Mouse (Mus musculus) 3T3-L1 (cell line): ENCODE results near the gene Plcl1.

Source experiments
- DNase-seq: peaks from one replicate; pipeline ENCODE4 v3.0.0-alpha.2; 2015; ENCODE audit warnings: low read depth, low spot score

Gene Plcl1

DNA sequence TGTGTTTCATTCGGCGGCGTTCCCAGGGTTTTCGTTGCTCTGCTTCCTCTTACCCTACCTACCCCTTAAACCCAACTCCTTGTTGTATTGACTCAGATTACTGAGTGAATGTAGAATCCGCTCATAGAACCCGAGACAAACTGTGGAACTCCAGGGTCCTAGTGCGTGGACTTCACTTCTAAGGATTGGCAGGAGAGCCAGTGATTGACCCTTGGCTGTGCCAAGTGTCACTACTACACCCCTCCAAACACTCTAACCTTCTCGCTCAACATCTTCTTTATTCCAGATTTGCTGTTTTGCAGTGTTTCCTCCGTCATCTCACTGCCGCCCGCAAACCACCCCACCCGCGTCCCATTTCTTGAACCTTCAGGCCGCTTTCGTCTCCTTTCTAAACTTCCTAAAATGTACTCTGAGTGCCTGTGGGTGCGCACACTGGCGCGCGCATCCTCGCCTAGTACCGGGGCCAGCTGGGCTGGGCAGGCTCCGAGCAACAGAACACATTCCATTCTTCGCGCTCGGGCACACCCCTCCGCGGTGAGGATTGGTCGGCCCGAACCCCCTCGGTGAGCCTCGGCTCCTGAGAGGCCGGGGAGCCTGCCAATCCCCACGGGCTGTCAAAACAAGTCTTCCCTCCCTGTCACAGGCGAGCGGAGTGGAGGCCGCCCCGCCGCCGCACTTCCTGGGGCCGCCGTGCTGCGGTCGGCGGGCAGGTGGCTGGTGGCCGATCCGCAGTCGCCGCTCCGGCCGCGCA, at the start of gene Plcl1:
TSS of gene Plcl1 (plus strand) at position 650 of the 751 bp plus-strand sequence.
- peak; percentile 71 for DNase-seq

DNA sequence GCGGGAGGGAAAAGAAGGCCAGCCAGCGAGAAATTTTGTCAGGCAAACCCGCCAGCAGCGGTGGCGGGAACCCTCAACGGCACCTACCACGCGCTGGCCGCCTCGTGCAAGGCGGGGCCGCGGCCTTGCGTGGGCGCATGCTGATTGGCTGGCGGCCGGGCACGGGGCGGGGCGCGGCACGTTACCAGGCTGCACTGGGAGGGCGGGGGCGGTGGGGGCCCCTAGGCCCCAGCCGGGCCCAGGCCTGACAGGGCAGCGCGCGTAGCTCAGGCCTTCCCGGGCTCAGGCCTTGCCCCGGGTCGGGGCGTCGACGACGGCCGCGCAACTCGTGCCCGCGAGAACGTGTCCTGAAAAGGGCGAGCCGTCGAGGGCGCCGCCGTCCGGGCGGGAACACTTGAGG, 43.1 kb upstream of the Plcl1 start:
- no peak for DNase-seq

DNA sequence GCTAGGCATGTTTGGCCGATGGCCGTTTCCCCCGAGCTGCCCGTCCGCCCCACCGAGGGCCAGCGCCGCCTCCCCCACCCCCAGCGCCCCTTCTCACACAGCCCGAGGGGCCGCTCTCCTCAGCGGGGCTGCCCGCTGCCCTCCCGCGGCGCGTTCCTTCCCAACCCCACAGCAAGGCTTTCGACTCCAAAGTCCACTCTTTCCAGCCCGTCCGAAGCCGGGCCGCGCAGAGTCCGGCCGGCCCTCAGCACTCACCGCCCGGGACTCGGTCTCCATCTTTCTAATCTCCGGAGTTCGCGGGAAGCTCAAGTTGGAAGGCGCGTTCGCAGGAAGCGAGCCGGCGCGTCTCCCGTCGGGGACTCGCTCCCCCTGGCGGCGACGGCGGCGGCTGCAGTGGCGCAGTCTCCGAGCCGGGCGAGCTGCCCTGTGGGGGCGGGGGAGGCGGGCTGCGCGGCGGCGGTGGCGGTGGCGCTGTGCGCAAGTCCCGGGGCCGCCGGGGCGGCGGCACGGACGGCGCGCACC, 42.6 kb upstream of the Plcl1 start, which contains the start of gene Boll:
TSS of gene Boll (minus strand) at position 426 of the 522 bp plus-strand sequence.
- no peak for DNase-seq

DNA sequence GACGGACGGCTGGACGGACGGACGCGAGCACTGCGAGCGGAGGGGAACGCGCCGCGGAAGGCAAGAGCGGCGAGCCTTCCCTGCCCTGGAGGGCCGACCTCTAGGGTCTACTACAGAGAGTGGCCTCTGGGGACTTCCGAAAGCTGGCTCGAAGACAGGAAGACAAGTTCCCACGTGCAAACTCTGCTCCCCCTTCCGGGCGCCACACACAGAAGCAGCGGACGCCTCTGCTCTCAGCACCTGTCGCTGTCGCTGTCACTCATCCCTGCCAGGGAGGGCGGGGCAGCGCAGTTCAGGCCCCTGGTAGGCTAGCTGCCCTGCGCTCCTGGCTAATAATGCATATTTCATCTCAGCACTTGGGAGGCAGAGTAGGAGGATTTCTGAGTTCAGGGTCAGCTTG, 42.1 kb upstream of the Plcl1 start:
- no peak for DNase-seq

DNA sequence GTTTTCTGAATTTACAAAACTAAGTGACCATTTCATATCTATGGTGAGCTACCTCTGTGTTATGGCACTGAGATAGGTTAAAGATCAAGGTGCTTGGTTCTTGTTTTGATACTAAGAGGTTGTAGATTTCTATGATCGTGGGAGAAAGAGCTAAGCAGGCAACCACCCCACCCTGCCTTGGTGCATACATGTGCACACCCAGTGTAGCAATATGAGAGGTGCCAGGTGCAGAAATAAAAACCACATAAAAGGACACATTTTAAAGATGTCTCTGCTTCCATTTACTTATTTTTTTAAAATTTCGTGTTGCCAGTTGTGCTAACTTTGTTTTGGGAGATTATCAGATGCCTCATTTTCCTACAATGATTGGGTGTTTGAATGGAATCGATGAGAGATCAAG, 33.1 kb upstream of the Plcl1 start:
- no peak for DNase-seq

DNA sequence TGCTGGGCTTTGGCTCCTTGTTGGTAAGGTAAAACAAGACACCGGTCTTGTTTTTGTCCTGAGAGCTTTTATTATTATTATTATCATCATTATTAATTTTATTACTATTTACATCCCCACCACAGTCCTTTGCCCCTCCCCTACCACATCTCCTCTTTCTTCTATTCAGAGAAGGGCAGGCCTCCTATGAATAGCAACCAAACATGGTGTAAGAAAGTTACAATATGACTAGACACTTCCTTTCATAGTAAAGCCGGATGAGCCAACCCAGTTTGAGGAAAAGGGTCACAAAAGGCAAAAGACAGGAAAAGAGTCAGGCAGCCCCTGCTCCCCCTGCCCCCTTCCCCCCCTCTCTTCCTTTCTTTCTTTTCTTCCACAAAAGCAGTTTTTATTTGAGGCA, 25.2 kb upstream of the Plcl1 start:
- DNase-seq = no peak

DNA sequence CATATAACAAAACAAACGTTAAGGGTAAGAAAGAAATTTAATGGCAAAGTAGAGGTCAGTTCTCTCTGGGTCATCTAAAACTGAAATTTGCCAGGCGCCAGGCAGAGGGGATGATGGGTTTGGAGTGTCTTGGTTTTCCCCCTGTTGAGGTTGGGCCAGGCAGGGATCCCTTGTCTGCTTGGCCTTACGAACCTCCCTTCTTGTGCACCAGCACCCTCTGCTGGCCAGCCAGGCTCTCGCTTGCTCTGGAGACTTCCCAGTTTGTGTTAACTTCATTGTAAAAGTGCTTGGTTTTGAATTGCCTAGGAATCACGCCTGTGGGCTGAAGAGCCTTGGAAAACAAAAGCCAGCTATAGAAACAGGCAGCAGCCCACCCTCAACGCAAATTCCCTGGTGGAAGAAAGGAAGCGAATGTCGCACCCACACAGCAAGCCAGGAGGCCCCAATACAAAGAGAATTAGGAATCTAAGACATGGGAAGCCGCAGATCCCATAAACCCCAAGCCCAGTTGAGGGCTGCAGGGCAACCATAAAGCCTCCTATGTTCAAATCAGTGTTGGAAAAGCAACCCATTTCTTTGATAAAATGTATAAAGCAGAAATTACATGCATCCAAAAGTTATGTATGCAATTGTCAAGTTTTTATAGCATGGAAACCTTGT, 22.5 kb upstream of the Plcl1 start:
- DNase-seq = peak; percentile 87

DNA sequence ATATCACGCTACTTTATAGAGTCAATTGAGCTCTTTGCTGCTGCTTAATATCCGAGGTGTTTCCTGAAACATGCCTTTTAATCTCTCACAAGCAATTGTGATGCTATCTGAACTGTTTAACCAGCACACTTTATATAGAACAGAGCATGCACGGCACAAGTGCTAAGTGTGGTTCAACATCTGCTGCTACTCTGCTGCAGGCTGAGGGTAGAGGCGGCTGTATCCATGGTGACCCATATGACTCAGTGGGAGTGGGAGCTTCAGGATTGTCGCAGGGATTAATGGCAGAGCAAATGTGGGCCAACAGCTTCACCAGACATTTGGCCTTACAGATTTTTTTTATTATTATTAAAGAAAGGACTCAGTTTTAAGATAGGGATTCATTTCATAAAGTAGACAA, 5.8 kb upstream of the Plcl1 start:
- DNase-seq = peak; percentile 13

DNA sequence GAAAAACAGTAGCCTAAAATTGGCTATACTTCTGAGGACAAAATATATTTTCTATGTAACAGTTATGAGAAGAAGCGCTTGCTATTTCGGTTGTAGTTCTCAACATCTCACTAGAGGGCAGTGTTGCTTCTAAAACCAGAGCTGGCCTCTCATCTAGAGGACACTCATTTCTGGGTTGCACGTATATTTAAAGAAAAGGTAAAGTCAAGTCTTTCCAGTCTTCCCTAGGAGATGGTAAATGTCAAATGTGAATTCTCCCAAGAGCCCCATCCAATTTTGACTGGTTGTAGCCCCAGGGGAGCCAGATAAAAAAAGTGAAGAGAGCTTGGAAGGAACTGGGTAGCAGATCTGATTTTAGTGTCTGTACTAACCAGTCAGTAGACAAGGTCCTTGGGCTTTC, 1.3 kb upstream of the Plcl1 start:
- DNase-seq = peak; percentile 84

DNA sequence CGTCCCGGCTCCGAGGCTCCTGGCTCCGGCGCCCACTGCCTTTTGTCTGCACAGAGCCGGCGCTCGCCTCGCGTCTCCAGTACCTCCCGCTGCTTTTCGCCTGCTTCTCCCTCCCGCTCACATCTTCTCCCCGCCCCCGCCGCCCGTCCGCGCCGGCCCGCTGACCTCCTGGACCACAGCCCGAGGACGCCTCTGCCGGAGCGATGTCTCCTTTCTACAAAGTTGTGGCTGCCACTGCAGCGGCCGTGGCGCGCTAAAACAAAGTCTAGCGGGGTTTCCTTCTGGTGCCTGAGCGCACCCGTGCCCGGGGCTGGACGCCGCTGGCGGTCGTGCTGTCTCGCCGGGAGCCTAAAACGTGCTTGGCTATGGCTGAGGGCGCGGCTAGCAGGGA, 297 bp downstream of the Plcl1 start:
- no peak for DNase-seq

DNA sequence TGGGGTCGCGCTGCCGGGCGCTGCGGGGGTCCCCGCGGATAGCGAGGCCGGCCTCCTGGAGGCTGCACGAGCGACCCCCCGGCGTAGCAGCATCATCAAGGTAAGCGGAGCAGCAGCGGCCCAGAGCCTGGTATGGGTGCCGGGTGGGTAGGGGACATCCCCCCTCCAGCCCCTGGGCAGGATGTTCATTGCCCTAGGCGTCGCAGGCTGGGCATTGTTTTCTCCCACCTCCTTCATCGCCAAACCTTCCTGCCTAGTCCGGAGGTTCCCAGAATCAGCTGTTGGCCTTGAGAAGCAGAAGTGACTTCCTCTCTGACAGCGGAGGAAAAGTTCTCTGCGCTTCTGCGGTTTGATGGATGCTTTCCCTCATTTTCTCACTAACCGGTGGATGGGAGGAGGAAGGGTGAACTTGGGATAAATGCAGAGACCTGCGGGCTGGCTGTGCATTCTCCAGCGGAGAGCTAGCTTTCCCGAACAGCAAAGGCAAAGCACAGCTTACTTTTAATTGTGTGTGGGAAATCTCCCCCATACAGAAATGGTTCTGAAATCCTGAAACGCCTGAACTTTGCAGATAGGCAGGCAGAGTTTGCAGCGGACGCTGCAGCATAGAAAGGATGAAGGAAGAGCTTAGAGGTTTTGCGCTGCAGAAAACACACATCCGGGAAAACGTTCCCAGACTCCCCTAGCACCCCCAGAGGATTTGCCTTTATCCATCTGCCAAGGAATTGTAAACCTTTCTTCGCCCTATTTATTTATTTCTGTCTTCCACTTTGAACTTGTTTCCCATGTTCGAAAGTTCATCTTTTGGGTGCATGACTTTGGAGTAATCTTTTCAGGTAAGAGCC, 1.0 kb downstream of the Plcl1 start:
- no peak for DNase-seq

DNA sequence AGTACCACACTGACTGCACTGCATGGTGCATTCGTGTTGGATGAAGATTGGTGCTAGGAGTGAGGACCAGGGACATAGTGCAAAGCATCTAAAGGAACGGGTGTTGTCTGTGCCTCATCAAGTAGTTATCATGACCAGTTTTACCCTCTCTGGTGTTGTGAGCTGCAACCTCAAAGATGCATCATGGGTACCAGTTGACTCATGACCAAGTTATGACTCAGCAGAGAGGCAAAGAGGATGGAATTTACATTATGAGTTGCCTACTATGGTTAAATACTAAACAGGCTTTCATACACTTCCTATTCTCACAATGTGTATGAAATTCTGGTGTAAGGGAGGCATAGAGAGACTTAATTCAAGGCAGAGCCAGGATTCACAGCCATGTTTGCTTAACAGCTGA, 4.9 kb downstream of the Plcl1 start:
- DNase-seq = peak; percentile 56

DNA sequence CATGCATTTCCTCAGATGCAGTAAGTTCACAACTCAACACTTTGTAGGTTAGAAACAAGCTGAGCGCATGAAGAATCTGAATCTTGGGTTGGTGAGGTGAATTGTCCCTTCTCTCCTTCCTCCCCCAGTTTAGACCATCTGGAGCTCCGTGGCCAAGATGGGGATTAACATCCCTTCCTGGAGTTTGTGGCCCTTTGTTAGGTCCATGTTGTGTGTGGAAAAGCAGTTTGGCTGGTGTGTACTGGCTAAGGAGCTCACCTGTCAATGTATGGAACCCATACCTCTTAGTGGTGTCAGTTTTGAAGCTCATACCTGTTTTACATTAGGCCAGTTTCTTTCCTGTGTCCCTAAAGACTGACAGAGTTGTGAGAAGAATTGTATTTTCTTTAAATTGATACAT, 5.4 kb downstream of the Plcl1 start:
- no peak for DNase-seq

DNA sequence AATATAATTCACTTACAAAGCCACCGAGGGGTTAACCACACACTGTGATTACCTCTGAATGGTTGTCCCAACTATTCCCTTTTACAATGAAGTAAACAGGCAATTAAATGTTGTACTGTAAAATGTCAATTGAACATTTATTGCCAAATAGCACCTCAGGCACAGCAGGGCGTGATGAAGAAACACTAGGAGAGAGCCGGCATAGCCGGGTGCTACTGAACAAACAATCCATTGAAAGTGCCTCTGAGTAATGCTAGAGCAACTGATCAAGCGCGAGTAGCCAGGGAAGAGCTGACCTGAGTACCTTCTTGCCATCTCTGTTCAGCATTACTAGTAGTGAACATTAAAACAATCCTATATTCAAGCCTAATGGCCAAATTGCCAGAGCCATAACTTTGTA, 6.8 kb downstream of the Plcl1 start:
- no peak for DNase-seq

DNA sequence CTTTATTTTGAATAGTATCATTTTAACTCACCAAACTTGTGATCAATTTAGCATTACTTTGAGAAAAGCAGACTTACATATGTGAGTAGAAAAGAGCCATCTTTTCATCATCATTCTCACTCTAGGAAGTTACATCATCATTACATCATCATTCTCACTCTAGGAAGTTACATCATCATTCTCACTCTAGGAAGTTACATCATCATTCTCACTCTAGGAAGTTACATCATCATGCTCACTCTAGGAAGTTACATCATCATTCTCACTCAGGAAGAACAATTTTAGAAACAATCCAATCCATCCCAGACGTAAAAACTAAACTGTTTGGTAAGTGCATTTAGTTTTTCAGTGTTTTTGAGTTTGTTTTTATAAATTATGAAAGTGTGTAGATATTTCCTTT, 7.8 kb downstream of the Plcl1 start:
- DNase-seq = no peak

DNA sequence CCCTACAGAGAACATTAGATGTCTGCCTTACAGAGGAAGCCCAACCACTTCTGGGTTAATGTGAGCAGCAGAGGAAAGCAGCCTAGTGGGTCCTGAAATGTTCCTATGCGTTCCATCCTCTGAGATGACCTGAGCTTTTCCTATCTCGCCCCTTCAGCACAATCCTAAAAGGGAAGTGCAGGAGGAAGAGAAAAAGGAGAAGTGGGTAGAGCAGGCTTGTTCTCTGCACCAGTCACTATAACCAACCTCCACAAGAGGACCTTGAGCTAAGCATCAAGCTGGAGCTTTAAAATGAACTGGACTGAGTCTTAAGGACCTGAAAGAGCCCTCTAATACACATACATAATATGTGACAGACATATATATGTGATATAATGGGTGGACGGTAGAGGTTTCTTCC, 13.2 kb downstream of the Plcl1 start:
- DNase-seq = no peak

DNA sequence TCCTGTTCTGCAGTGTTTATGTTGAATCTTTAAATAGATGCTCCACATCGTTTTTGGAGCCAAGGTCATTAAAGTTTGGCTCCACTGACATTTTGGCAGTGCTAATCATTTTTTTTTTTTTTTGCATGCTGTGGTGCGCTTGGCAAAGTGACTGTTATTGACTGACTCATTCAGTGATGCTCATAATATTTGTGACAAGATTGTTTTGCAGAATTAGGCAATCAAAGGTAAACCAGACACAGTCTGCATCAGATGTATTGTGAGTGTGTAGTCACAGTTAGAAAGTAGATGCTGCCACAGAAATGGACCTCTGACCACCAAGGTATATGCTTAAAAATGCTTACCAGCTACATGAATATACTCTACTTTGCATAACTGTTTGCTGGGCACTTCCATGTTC, 21.9 kb downstream of the Plcl1 start:
- DNase-seq = peak; percentile 13

DNA sequence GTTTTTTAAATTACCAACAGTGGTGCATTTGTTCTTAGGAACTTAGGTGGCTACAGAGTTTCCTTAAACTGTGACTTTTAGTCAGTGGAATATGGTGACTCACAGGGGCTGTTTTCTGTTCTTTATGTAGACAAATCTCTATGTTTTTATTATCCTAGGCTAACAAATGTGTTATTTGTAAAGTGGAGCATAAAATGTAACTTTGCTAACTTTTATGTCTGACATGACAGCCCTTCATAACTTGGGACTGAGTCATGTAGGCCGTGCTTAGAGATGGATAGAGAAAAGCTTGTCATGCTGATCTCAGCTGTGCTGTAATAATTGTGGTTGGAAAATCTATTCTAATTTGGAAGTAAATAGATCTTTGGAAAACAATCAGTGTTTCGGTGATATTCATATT, 23.3 kb downstream of the Plcl1 start:
- DNase-seq = peak; percentile 63

DNA sequence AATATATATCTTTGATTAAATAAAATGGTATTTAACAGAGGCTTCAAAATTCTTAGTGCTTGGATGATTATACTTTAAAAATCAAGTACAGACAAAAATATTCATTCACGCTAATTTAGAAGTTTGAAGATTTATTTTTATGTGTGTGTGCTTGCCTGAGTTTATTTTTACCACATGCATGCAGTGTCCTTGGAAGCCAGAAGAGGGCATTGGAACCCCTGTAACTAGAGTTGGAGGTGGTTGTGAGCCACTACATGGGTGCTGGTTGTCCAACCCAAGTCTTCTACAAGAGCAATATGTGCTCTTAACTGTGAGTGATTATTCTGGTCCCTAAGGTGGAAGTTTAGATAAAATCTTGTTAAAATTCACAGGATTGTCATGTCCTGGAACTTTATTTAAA, 24.0 kb downstream of the Plcl1 start:
- DNase-seq = no peak

DNA sequence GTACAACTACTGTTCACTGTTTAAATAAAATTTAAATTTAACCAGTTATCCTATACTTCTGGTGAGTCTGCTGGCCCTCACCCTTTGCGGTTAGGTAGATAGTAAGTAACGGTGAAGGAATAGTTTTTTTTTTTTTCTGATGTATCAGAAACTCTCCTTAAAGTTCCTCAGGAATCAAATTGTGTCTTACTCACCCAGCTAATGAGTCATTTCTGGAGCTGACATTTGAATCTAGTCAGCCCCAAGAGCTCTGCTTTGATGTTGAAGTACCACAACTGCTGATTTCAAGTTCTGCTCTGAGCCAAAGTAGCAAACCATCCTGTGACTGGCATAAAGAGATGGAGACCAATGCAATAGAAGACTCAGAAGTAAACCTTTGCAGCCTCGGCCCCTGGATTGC, 24.9 kb downstream of the Plcl1 start:
- DNase-seq = peak; percentile 31

DNA sequence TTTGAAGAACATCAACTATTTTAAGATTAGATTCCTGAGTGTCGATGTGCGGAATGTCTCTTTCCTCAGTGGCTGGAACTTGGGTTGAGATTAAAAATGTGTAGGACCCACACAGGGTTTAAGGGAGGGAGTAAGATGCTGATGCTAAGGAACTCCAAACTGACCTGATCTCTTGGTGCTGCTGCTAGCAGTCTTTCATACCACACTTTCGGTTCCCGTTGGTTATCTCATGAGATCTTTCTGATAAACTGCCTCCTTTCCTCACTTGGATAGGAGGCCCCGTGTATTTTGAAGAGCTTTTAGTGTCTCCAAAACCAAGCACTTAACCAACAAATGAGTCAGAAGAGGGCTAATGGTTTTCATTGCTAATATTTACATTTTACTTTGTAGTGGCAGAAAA, 30.9 kb downstream of the Plcl1 start:
- DNase-seq = no peak

DNA sequence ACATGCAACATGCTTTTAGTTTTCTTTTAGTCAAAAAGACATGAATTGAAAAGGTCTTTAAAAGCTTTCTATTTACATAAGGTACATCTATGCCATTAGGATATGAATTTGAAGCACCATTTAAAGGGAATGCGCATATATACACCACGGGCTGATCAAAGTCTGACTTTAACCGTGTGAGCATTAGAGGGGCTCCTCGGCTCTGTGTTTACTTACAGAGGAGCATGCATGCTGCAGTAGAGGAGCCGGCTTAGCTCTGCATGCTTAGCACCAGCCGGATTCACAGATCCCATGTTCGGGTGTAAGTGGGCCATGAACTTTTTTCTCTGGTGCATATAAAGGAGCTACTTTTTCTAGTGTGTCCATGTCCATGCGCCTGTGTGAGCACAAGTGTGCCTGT, 31.4 kb downstream of the Plcl1 start:
- DNase-seq = no peak
